Mouse (Mus musculus) cerebellum, postnatal 4 days (tissue): ENCODE data around the gene Rps6kb2.

Experiments
- DNase-seq, 2 experiments: peaks; one replicate each; pipeline ENCODE4 v3.0.0; 2022; ENCODE audit warnings: low spot score in 2 of 2, mixed read lengths in 1 of 2

Rps6kb2 gene

GRCm38 (mm10) chr19:4162646-4163542 lies at the start of gene Rps6kb2:
Rps6kb2 (minus strand) TSS chr19:4163354.
- DNase-seq, result peak; percentile 94 to 97

- DNase-seq, result no peak
These were observed 48.9 kb upstream of the Rps6kb2 start for GRCm38 (mm10) chr19:4211891-4212588.

GRCm38 (mm10) chr19:4208563-4208962 lies 45.4 kb upstream of the Rps6kb2 start:
- no peak for DNase-seq

GRCm38 (mm10) chr19:4206971-4207370 lies 43.8 kb upstream of the Rps6kb2 start:
- peak in 1 of 2 experiments; percentile 57 for DNase-seq

- no peak for DNase-seq
These were observed 41.7 kb upstream of the Rps6kb2 start for GRCm38 (mm10) chr19:4204889-4205288.

- no peak for DNase-seq
These were observed 40.6 kb upstream of the Rps6kb2 start for GRCm38 (mm10) chr19:4203604-4204326.

GRCm38 (mm10) chr19:4203148-4203547 lies 40.0 kb upstream of the Rps6kb2 start:
- no peak for DNase-seq

GRCm38 (mm10) chr19:4202149-4202548 lies 39.0 kb upstream of the Rps6kb2 start:
- DNase-seq, result no peak

- DNase-seq, result peak; percentile 79 to 93
These were observed 38.2 kb upstream of the Rps6kb2 start, which contains the start of gene Rad9a for GRCm38 (mm10) chr19:4201291-4201909. Rad9a (minus strand) TSS chr19:4201662.

GRCm38 (mm10) chr19:4197180-4197579 lies 34.0 kb upstream of the Rps6kb2 start:
- DNase-seq, result no peak

- no peak for DNase-seq
These were observed 33.4 kb upstream of the Rps6kb2 start for GRCm38 (mm10) chr19:4196548-4196947.

- no peak for DNase-seq
These were observed 32.9 kb upstream of the Rps6kb2 start for GRCm38 (mm10) chr19:4196048-4196447.

GRCm38 (mm10) chr19:4194776-4195650 lies 31.9 kb upstream of the Rps6kb2 start:
- peak in 1 of 2 experiments; percentile 89 for DNase-seq

- no peak for DNase-seq
These were observed 31.0 kb upstream of the Rps6kb2 start for GRCm38 (mm10) chr19:4194021-4194724.

GRCm38 (mm10) chr19:4193129-4193528 lies 30.0 kb upstream of the Rps6kb2 start:
- DNase-seq, result no peak

GRCm38 (mm10) chr19:4192251-4192985 lies 29.3 kb upstream of the Rps6kb2 start:
- DNase-seq, result no peak

GRCm38 (mm10) chr19:4191528-4192250 lies 28.5 kb upstream of the Rps6kb2 start, which contains the start of gene Ppp1ca:
Ppp1ca (plus strand) TSS chr19:4192065.
- DNase-seq, result peak; percentile 94 to 97

GRCm38 (mm10) chr19:4190831-4191334 lies 27.7 kb upstream of the Rps6kb2 start, which contains the start of gene Tbc1d10c:
Tbc1d10c (minus strand) TSS chr19:4191284.
- no peak for DNase-seq
